Mouse (Mus musculus) spleen, adult 18-20 months (tissue): ENCODE data around the gene Ggcx.

Experiments
- DNase-seq, 2 experiments: peaks; one replicate each; pipeline ENCODE4 v3.0.0; 2022; ENCODE audit warnings: mixed read lengths in 2 of 2

Ggcx gene

DNA sequence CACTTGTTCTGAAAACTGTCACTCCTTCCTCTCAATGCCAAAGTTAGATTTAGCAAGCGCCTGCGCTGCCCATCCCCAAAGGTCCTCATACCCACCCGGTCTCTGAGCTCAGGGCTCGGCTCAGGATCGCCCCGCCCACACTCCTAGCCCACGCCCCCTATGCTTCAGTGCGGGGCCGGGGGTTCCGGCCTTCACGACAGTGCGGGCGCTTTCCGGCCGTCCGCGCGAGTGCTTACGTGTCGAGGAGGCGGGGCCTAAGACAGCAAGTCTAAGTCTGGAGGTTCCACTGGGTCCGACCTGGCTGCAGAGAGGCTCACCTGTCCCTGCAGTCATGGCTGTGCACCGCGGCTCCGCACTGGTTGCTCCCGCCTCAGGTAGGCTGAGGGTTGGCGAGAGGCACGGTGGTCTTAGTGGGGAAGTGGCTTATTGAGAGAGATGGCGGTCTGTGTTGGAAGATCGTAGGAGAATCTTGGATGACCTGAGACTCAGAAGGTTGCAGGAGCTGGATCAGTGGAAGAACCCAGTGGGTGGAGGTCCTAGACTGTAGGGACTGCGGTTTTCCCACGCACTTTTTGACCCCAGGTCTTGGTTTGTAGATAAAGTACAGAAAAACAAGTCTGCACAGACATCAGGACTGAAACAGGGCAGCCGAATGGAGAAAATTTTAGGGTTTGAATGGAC lies at the start of gene Ggcx:
TSS of gene Ggcx (plus strand) at position 233 of the 681 bp plus-strand sequence.
- DNase-seq: peak; percentile 90 to 97

DNA sequence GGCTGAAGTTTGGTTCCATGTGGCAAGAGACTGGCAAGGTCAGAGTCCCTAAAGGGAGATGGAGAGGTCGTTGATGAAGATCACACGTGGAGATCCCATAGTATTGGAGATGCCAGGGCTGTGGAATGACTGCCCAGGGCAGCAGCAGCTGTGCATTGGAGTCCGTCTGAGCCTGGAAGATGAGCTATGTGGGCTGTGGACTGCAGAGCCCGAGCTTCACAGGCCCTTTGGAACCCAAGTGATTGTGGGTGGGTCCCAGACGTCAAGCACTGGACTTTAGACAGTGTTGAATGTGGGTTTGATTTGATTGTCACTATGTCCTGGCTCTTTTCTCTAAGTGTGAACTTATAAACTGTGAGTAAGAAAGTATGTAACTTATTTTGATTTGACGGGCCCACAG lies 49.1 kb upstream of the Ggcx start:
- DNase-seq: no peak

DNA sequence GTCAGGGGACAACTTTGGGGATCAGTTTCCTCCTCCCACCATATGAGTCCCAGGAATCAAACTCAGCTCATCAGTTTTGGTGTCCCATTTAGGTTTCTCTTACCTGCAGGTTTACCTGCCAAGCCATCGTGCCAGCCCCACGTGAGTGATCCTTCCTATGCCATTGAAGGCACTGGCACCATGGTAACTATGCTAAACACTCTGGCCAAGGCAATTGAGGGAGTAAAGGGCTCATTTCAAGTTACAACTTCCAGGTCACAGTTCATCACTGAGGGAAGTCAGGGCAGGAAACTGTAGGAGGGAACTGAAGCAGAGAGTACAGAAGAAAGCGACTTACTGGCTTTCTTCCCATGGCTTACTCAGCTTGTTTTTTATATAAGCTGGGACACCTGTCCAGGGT lies 47.8 kb upstream of the Ggcx start:
- DNase-seq: no peak

DNA sequence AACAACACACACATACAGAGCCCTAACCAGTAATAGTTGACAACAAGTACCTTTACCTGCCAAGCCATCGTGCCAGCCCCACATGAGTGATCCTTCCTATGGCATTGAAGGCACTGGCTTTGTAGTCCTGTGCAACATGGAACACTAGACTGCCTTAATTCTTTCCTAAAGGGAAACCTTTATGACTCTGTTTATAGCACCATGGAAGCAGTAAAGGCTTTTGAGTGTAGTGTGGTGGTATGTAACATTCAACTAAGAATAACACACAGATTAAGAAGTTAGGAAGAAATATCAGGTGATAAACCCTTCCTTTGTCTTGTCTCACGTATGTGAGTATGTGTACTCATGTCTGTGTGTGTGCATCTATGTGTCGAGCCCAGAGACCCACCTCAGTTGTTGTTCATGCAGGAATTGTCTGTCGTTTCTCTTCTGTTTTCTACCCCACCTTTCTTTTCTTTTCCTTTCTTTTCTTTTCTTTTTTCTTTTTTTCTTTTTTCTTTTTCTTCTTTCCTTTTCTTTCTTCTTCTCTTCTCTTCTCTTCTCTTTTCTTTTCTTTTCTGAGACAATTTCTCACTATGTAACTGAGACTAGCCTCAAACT lies 47.2 kb upstream of the Ggcx start, which contains the start of gene Rnf181:
TSS of gene Rnf181 (minus strand) at position 113 of the 600 bp plus-strand sequence.
- no peak for DNase-seq

DNA sequence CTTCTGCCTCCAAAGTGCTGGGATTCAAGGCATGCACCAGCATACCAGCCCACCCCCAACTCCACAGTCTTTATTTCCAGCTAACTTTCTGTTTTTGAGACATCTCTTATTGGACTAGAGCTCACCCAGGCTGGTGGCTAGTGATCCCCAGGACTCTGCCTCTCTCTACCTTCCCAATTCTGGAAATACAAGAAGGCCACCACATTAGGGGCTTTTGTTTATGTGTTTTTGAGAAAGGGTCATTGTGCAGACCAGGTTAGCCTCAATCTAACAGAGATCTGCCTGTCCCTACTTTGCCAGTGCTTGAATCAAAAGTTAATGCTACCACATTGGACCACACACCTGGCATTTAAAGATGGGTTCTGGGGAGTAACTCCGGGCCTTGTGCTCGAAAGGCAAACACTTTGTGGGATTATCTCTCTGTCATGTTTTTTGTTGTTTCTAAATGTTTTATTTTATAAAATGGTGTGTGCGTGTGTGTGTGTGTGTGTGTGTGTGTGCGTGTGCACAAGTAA lies 46.6 kb upstream of the Ggcx start:
- no peak for DNase-seq

DNA sequence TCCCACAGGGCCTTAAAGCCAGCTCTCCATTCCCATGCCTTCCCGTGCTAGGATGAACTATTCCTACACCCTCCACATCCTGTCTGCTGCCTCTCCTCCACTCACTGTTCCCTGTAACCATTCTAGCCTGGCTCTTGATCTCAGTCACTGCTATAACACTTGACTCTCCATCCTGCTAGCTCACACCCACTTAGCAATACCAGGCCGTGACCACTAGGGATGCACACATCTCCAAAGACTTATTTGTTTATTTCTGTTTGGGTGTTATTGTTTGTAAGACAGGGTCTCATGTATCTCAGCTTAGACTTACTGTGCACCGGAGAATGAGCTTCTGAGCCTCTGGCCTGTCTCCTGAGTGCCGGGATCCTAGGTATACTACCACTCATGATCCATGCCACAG lies 44.6 kb upstream of the Ggcx start:
- DNase-seq: no peak

DNA sequence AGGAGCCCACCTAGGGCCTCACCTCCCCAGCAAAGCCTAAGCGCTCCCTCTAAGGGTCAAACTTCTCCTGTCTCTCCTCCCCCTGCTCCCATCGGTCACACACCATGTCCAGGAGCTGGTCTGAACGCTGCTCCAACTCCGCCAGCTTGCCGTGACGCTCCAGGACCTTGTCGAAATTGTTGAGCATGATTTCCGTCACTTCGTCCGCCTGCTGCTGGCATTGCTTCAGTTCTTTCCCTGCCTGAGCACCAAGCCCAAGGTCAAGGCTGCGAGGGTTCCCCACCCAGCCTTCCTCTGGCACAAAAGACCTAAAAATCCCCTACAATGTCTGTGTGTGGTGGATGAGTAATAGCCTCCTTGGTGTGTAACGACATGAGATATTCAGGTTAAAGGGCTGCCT lies 44.0 kb upstream of the Ggcx start:
- DNase-seq: peak in 1 of 2 experiments; percentile 14

DNA sequence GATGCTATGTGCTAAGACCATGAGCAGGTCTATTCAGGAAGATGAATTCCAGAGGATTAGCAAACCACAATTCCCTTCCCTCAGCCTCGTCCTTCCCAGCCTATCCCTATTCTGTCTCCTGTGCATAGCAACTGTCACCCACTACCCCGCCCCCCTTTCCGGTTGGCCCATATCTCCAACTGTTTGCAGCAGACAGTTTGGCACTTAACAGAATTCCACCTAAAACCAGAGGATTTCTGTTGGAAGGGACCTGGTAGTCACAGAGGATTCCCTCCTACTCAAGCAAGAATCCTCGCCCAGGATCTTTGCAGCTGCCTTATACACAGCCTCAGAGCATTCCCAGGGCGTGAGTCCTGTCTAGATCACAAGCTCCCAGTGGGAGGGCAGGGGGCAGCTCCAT lies 43.0 kb upstream of the Ggcx start:
- DNase-seq: no peak

DNA sequence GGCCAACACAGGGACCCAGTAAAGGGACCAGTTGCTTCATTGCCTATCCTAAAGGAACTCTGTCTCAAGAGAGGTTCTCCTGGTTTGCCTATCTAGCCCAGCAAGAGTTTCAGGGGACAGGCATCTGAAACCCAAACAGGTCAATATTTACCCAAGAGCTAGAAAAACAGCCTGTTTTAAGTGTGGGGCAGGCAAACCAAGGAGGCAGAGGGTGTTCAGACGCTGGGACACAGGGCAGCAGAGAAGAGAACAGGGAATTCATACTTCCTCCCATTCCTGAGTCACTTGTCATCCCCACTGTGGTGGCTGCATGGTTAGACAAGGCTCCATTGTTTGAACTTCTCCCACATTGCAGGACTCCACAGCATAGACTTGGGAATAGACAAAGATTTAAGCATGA lies 42.5 kb upstream of the Ggcx start:
- no peak for DNase-seq

DNA sequence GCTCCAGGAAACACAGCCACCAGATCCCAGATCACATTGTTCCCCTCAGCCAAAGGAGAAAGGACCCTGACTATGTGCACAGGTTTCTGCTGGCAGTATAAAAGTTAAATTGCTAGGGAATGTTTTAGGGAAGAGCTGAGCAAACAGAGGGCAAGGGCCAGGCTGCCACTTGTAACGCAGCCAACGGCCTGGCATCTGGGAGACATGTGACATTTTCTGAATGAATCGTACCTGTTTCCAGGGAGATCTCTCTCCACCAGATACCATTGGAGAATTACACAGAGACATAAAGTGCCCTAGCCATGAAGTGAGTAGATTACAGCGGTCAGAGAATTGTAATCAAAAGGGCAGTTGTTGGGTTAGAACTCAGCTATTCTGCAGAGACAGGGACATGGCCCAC lies 40.9 kb upstream of the Ggcx start:
- DNase-seq: no peak

DNA sequence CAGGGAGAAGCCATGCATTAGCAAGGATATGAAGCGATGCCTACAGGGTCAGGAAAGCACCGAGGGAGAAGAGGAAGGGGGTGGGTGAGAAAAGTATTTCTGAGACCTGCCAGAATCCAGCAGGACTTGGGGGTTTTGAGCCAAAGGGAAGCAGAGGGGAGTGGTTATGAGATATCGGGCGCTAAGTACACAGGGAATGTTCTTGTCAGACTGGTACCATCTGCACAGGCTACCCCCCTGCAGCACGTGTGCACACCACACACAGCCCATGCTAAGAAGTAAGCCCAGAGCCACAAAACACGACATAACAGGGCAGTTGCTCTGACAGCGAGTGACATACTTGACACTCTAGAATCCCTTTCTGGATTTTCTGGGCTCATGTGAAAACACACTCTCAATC lies 39.9 kb upstream of the Ggcx start:
- DNase-seq: no peak

DNA sequence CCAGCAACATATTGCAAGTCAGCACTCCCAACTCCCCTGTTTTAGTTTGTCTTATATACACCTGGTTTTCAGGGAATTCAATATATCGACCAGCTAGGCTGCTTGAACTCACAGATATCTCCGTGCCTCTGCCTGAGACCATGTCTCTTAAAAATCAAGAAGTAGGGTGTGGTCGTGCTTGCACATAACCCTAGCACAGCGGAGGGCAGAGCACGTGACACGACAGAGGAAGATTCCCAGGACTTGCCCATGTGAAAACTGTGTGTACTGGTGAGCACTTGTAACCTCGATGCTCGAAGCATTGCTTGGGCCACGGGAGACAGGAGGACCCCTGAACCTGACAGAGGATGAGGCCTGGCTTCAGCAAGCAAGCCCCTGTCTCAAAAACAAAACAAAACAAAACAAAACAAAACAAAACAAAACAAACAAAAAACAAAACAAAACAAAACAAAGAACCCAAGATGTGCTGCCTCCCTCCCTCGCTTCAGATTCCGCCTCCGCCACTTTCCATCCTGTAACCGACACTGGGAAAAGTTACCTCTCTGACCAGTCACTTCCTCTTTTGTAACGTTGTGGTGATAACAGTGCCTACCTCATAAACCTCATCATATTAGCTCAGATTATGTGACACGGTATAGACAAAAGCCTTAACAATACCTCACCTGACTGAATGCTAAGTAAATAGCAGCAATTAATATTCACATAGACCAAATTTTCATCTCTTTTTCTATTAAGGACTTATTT lies 39.1 kb upstream of the Ggcx start:
- no peak for DNase-seq

DNA sequence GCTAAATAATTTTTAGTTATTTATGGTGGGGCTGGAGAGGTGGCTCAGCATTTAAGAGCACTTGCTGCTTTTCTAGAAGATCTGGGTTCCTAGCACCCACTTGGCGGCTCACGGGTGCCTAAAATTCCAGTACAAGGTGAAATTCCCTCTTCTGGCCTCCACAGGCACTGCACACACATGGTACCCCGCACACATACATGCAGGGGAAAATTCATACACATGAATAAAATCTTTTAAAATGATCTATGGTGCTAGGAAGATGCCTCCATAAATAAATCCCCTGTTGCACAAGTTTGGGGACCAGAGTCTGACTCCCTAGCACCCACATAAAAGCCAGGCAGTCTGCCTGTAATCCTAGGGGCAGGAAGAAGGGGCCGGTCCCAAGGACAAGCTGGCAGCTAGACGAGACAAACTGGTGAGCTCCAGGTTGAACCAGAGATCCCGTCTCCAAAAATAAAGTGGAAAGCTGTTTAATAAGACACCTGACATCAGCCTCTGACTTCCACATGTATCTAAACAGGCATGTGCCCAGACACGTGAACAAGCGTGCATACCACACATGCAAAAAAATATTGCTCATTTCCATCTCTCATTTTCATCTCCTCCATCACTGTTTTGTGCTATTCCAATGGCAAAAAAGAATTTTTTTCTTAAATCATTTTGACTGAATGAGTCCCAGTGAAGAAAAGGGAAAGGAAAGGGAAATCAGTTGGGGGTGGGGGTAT lies 35.4 kb upstream of the Ggcx start:
- DNase-seq: no peak

DNA sequence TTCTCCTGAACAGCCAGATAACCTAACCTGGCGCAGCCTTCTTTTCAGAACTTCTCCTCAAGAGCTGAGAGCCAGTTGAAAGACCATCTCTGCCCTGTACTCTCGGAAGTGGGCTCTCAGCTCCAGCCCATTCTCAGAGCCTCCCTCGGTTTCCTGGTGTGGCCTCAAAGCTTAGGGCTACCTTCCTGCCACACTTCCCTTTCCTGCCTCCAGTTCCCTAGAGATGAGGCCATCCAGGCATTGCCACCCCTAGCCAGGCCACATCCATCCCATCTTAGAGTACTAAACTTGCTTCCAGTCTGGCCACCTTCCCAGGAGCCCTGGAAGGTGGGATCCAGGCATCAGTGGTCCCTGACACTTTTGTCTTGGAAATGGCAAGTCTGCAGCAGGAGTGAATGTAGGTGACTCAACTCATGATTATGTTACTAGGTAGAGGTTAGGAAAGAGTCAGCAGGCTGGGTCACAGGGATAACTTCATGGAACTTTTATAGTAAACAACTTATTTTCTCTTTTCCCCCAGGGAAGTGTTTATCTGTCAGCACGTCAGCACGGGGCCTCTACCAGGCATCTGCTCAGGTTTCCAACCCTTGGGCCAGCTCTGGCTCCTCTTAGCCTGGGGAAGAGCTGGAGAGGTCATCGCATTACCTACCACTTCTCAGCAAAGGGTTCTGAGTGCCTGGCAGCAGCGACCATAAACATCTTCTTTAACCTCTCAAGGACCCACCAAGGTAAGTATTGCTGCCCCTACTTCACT lies 34.6 kb upstream of the Ggcx start:
- DNase-seq: no peak

DNA sequence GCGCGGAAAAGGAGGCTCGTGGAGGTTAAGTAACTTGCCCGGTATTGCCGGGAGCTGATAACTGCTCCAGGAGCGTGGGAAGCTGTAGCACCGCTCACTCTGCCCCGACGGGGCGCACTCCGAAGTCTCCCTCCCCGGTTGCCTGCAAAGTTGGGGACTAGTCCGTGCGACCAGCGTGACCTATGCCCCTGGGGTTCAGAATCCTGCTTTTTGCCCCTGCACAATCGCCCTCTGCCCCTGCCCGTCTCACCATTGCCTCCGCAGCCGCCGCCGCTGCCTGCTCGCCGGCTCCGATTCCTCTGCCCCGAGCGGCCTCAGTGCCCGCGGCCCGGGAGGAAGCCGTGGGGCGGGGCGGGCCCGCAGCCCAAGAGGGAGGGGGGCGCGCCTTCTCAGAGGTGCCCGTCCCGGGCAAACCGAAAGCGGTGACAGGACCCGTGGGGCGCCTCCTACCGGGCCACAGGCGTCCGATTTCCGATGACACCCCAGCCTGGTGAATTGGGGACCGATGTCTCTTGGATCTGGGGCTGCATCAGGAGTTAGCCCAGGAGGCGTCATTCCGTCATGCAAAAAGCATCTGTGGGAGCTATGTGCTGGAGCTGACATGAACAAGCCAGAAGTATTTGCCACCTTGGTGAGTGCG lies 33.9 kb upstream of the Ggcx start, which contains the start of gene Vamp5:
TSS of gene Vamp5 (minus strand) at position 338 of the 640 bp plus-strand sequence.
- DNase-seq: peak; percentile 86 to 93

DNA sequence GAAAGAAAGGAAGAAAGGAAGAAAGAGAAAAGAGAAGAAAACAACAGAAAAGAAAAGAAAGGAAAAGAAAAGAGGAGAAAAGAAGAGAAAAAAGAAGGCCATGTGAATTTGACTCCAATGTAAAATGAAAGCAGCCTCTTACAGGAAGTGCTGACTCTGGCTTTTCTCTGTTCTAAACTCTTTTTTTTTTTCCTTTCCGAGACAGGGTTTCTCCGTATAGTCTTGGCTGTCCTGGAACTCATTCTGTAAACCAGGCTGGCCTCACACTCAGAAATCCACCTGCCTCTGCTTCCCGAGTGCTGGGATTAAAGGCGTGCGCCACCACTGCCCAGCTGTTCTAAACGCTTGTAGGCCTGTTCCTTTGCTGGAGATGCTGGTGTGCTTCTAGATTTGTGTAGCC lies 31.6 kb upstream of the Ggcx start:
- DNase-seq: no peak

DNA sequence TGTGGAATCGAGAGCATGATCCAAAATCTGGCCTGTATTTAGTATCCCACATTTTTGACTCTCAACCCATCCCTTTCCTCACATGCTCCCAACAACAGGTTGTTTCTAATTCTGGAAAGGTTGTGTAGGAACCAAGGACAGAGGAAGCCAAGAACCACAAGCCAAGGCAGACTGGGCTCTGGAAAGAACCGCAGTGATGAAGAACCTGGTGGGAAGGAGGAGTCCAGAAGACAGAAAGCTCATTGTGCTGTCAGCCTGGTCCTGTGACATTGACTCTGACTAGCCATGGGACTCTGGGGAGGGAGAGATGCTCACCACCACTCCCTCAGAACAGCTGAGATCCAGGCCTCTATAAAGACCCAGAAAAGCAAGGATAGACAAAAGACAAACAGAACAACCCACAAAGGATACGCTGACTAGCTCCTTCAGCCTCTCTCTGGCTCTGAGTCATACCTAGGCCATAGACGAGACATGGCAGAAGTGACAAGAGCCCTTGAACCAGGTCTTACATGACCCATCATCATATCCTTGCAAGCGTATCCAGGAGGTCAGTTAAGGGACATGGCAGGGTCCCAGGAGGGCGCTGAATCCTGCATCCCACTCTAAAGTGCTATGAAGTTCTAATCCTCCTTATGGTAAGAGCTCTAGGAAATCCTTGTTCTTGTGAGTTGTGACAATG lies 30.8 kb upstream of the Ggcx start:
- no peak for DNase-seq

DNA sequence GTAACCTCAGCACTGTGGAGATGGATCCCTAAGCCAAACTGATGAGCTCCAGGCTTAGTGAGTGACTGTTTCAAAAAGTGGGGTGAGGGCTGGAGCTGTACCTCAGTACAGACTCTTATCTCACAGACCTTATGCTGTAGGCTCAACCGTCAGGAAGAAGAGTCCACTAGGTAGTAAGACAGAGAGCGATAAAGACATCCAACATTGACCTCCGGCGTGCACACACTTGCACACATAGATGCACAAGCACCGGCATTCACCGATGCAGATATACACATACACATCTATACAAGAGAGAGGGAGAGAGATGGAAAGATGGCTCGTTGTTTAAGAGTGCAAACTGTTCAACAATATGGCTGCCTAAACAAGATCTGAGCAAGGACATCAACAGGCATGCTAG lies 30.2 kb upstream of the Ggcx start:
- DNase-seq: no peak

DNA sequence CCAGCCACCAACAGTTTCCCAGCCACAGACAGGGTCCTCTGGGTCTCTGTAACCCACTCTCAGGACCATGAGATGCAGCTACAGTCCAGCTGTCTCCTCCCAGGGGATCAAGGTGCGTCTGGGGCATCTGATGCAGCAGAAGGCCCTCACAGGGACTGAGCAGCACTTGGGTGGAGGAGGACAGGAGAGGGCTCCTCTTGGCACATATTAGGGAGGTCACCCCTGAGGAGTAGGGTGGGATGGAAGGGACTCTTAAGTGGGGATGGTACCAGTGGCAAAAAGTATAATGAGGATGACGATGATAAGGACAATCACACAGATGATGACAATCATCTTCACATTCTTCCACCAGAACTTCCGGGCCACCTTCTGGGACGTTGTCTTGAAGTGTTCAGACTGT lies 28.9 kb upstream of the Ggcx start:
- DNase-seq: no peak

DNA sequence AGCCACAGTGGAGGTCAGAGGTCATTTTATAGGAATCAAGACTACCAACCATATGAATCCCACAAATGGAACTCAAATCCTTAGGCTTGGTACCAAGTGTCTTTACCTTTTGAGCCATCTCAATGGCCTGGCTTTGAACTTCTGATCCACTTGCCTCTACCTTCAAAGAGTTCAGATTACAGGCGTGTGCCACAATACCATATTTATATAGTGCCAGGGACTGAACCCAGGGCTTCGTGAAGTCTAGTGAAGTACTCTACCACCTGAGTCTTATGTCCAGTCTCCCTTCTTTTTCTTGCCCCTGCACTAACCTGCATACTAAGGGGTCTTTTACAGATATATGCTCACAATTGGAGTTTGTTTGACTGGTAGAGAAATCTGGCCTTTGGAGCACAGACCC lies 27.5 kb upstream of the Ggcx start:
- no peak for DNase-seq

DNA sequence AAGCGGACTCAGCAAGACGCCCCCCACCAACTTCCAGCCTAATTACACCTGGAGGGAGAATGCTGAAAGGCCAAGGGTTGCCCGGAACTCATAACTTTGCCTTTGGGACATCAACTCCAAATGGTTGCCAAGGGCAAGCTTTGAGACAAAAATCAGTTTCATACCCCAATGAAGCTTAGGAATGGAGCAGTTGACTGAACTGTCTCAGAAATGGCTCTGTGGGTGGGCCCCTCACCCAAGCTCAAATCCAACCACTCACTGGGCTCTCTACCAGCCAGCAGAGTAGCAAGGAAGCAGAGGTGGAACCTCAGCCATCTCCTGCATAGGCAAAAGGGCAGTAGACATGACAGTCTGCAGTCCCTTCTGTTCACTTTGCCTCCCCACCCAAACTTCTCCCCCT lies 26.3 kb upstream of the Ggcx start:
- DNase-seq: no peak
